Mouse (Mus musculus) G1E (cell line): ENCODE data around the gene Ctsz. TPM values are rescaled to one million over a fixed set of nuclear protein-coding genes. Genes with fewer than 3 reads are reported as not detected.
A peak's percentile ranks its signal among the peaks of the same experiment; 100 is the strongest.

Experiments
- ATAC-seq: 2 replicates; pipeline ENCODE4 v1.8.0; 2016; ENCODE audit warnings: mild to moderate bottlenecking; ENCODE audit not compliant: insufficient number of reproducible peaks, poor library complexity, low FRiP score, severe bottlenecking; ENCODE audit errors: extremely low read depth
- DNase-seq: peaks from one replicate; pipeline ENCODE4 v3.0.0; 2012; ENCODE audit warnings: low spot score
- H3K27me3 ChIP-seq: 2 replicates; pipeline ENCODE4 v1.6.1; 2012; ENCODE audit warnings: mild to moderate bottlenecking, low read length, inconsistent platforms; ENCODE audit not compliant: insufficient read depth
- H3K36me3 ChIP-seq: replicated peaks from 2 replicates; pipeline ENCODE3; 2012; ENCODE audit warnings: mild to moderate bottlenecking, inconsistent platforms
- H3K4me1 ChIP-seq: 2 replicates; pipeline ENCODE4 v1.6.1; 2012; ENCODE audit warnings: low read depth, low read length, inconsistent platforms, mixed read lengths; ENCODE audit not compliant: insufficient read depth
- H3K4me3 ChIP-seq: 2 replicates; pipeline ENCODE4 v1.5.1; 2012; ENCODE audit warnings: low read depth, mild to moderate bottlenecking, inconsistent platforms, low read length, moderate library complexity, mixed read lengths
- H3K9me3 ChIP-seq: replicated peaks from 2 replicates; pipeline ENCODE4 v1.6.1; 2012; ENCODE audit warnings: inconsistent platforms
- CTCF ChIP-seq: IDR thresholded peaks from 2 replicates; pipeline ENCODE4 v1.5.1; 2012; ENCODE audit warnings: low read depth, low read length, inconsistent platforms, mixed read lengths
- GATA1 ChIP-seq: IDR thresholded peaks from 2 replicates; pipeline ENCODE4 v1.6.1; 2012; ENCODE audit warnings: borderline replicate concordance, low read length, inconsistent platforms, mixed read lengths
- GATA2 ChIP-seq: IDR thresholded peaks from 2 replicates; pipeline ENCODE4 v1.6.1; 2012; ENCODE audit warnings: low read depth, low read length, inconsistent platforms, borderline replicate concordance
- POLR2AphosphoS5 ChIP-seq: IDR thresholded peaks from 2 replicates; pipeline ENCODE4 v1.6.1; 2012; ENCODE audit warnings: low read depth, low read length, inconsistent platforms; ENCODE audit not compliant: insufficient replicate concordance
- TAL1 ChIP-seq: conservative IDR thresholded peaks from 2 replicates; pipeline ENCODE4 v1.6.1; 2012; ENCODE audit warnings: low read depth, low read length, inconsistent platforms, mixed read lengths
- polyA plus RNA-seq: library from polyadenylated mRNA; stranded (reverse); fragments of >175 nt; gene quantifications from 2 replicates; pipeline ENCODE4 v1.2.3, GENCODE M21; 2012
- total RNA-seq, 2 experiments: library from RNA; stranded (forward) in 1 of 2; stranded (reverse) in 1 of 2; fragments of 200-1000 nt in 1 of 2; fragments of >200 nt in 1 of 2; fragmentation: Nextera tagmentation in 1 of 2; gene quantifications; 2 replicates each; pipeline ENCODE4 v1.2.3; 2014 to 2017

Gene Ctsz
- total and polyA plus RNA-seq, 3 experiments = 22.1 to 27.1 (median 24.8) TPM

GRCm38 (mm10) chr2:174459365-174459764 is 20.5 kb upstream of the Ctsz start:
- H3K36me3 ChIP-seq = peaks cover 53% of the 10 kb centered on the region
- no peak for DNase-seq
- no peak for ATAC-seq
- H3K4me3 ChIP-seq = no peak overlapping the region
- peaks cover 33% of the 10 kb centered on the region for H3K4me1 ChIP-seq
- H3K9me3 ChIP-seq = no peaks in the 10 kb centered on the region
- H3K27me3 ChIP-seq = peaks cover 5% of the 10 kb centered on the region
- TF ChIP-seq GATA2 (no peak), POLR2AphosphoS5 (no peak), GATA1 (no peak), TAL1 (no peak), CTCF (no peak)

GRCm38 (mm10) chr2:174453681-174454080 is 14.8 kb upstream of the Ctsz start:
- DNase-seq = peak; percentile 77
- peak; percentile 93 for ATAC-seq
- TF ChIP-seq POLR2AphosphoS5 (no peak), TAL1 (peak; percentile 68)
- Histone ChIP-seq H3K4me1 (peaks cover 33% of the 10 kb centered on the region), H3K36me3 (peaks cover 2% of the 10 kb centered on the region), H3K27me3 (peaks cover 10% of the 10 kb centered on the region), H3K4me3 (no peak overlapping the region), H3K9me3 (no peaks in the 10 kb centered on the region)

- Histone ChIP-seq H3K4me1 (peaks cover 33% of the 10 kb centered on the region), H3K27me3 (peaks cover 35% of the 10 kb centered on the region), H3K9me3 (no peaks in the 10 kb centered on the region), H3K36me3 (no peaks in the 10 kb centered on the region), H3K4me3 (no peak within 1 kb of the TSS)
- no peak for TF ChIP-seq CTCF
- TF ChIP-seq GATA1 = no peak
- TF ChIP-seq POLR2AphosphoS5 = no peak
- TF ChIP-seq TAL1 = no peak
- TF ChIP-seq GATA2 = no peak
- DNase-seq (no peak), ATAC-seq (no peak)
These were observed 11.5 kb upstream of the Ctsz start, which contains the start of gene Tubb1 for GRCm38 (mm10) chr2:174450353-174450752. Gene Tubb1 (plus strand): TSS chr2:174450695.

- no peaks in the 10 kb centered on the region for H3K9me3 ChIP-seq
- ATAC-seq (no peak), DNase-seq (no peak)
- H3K36me3 ChIP-seq = no peaks in the 10 kb centered on the region
- H3K27me3 ChIP-seq = peaks cover 45% of the 10 kb centered on the region
- no peak for TF ChIP-seq POLR2AphosphoS5
- no peak overlapping the region for H3K4me3 ChIP-seq
- peaks cover 21% of the 10 kb centered on the region for H3K4me1 ChIP-seq
These were observed 9.6 kb upstream of the Ctsz start for GRCm38 (mm10) chr2:174448405-174448804.

- Histone ChIP-seq H3K27me3 (peaks cover 52% of the 10 kb centered on the region), H3K4me1 (peaks cover 13% of the 10 kb centered on the region), H3K9me3 (no peaks in the 10 kb centered on the region), H3K36me3 (no peaks in the 10 kb centered on the region), H3K4me3 (no peak overlapping the region)
- TF ChIP-seq GATA2 (no peak), CTCF (no peak), POLR2AphosphoS5 (no peak), TAL1 (no peak), GATA1 (no peak)
- DNase-seq = no peak
- ATAC-seq = no peak
These were observed 8.1 kb upstream of the Ctsz start for GRCm38 (mm10) chr2:174446905-174447304.

GRCm38 (mm10) chr2:174446492-174446891 is 7.7 kb upstream of the Ctsz start:
- no peak for TF ChIP-seq GATA1
- no peak for TF ChIP-seq GATA2
- no peak for TF ChIP-seq POLR2AphosphoS5
- TF ChIP-seq CTCF = no peak
- no peak for TF ChIP-seq TAL1
- Histone ChIP-seq H3K4me3 (no peak overlapping the region), H3K9me3 (no peaks in the 10 kb centered on the region), H3K27me3 (peaks cover 53% of the 10 kb centered on the region), H3K4me1 (peaks cover 9% of the 10 kb centered on the region; the same call in 1 of the 2 replicates), H3K36me3 (no peaks in the 10 kb centered on the region)
- ATAC-seq (no peak), DNase-seq (no peak)

- Histone ChIP-seq H3K4me1 (peaks cover 2% of the 10 kb centered on the region; the same call in 1 of the 2 replicates), H3K4me3 (no peak overlapping the region), H3K36me3 (no peaks in the 10 kb centered on the region), H3K9me3 (no peaks in the 10 kb centered on the region), H3K27me3 (peaks cover 59% of the 10 kb centered on the region)
- DNase-seq = no peak
- no peak for TF ChIP-seq GATA1
- TF ChIP-seq GATA2 = no peak
- TF ChIP-seq POLR2AphosphoS5 = no peak
- no peak for TF ChIP-seq CTCF
- TF ChIP-seq TAL1 = no peak
- ATAC-seq = no peak
These were observed 6.2 kb upstream of the Ctsz start for GRCm38 (mm10) chr2:174445018-174445417.
